Mouse (Mus musculus): Measurements from ENCODE around the gene Zdhhc4. TPM values are rescaled to one million over a fixed set of nuclear protein-coding genes. Genes with fewer than 3 reads are reported as not detected.

The Zdhhc4 gene
- polyA plus RNA-seq, 1 experiment, result 98.1 TPM

DNA sequence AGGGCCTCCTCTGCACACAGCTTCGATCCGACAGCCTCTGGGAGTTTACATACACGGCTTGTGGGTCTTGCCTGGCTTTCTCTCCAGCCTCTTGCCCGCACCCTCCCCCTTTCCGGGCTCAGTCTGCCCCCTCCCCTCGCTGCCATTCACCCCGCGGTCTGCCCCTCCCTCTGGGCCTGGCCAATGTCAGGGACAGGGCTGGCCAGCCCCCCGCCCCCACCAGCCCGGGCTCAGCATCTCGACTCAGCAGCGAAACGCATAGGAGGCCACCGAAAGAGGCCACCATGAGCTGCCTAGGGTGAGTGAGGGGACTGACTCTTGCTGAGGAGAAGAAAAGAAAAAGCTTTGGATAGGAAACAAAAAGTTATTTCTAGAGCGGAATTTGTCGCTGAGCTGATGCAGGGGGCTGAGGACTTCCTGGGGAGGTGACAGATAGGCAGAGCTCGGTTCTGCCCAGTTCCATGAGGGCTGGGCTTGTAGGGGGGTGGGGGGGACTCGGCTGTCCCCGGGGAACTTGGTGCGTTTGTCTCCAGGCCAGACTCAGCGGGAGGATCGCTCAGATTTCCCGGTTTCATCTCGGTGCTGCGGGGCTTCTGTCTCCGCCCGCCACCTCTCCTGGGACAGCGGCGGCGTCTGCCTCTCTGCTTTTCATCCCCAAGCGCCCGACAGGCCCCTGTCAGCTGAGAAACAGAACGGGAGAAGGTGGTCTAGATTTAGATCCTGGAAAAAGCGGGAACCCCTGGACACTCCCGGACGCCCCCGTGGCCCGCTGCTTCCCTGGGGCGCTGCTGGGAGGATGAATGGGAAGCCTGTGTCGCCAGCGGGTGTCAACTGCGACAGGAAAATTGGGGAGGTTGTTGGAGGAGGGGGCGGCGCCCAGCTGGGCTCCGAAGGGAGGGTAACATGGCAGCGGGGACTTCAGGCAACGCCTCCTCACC is 34.9 kb upstream of the Zdhhc4 start:
- TF ChIP-seq POLR2A (IDR thresholded peaks at IDR 0.05; ENCODE audit: borderline replicate concordance, extremely low read depth, low read depth, low read length) (no peak), CTCF (IDR thresholded peaks at IDR 0.05; ENCODE audit: insufficient read depth, low read length) (no peak)
- Histone ChIP-seq H3K4me3 (replicated peaks; ENCODE audit: extremely low read depth, low read depth, low read length) (peak overlapping the region; percentile 2), H3K4me1 (ENCODE audit: control insufficient read depth, insufficient read depth, low read length) (no peaks in the 10 kb centered on the region)
- DNase-seq, result no peak
- WGBS, result under 1% methylated on average over 47 of the region's 47 CpGs

DNA sequence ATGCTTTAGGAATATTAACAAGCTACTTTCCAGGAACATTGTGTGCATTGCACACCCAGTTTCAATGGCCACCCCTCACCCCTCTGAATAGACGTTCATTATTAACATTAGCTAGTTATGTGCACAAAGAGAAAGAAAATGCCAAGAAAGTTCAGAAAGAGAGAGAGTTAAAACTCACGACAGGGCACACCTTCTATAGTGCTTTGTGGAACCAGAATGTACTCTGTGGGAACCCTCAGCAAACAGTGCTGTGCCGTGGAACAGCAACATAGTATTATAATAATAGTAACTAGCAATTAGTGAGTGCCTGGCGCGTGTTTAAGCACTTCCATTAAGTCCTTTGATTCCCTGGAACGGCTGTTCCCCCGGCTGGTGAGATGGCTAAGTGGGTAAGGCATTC is 32.4 kb upstream of the Zdhhc4 start:
- 62% methylated on average over 7 of the region's 7 CpGs for WGBS
- TF ChIP-seq CTCF (IDR thresholded peaks at IDR 0.05; ENCODE audit: insufficient read depth, low read length) (no peak), POLR2A (IDR thresholded peaks at IDR 0.05; ENCODE audit: borderline replicate concordance, extremely low read depth, low read depth, low read length) (no peak)
- H3K4me3 ChIP-seq (replicated peaks; ENCODE audit: extremely low read depth, low read depth, low read length), result no peak overlapping the region
- DNase-seq, result no peak
- H3K4me1 ChIP-seq (ENCODE audit: control insufficient read depth, insufficient read depth, low read length), result no peaks in the 10 kb centered on the region

DNA sequence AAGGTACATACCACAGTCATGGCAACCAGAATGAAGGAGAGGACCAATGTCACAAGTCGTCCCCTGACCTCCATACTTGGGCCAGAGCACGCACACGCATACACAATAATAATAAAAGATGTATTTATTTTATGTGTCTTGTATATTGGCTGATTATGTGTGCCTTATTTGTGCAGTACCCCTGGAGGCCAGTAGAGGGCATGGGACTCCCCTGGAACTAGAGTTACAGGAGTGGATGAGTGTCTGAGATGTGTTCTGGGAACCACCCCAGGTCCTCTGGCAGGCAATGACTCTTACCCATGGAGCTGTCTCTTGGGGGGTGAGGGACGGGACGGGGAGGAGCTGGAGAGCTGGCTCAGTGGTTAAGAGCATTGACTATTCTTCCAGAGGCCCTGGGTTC is 30.9 kb upstream of the Zdhhc4 start:
- TF ChIP-seq POLR2A (IDR thresholded peaks at IDR 0.05; ENCODE audit: borderline replicate concordance, extremely low read depth, low read depth, low read length) (no peak), CTCF (IDR thresholded peaks at IDR 0.05; ENCODE audit: insufficient read depth, low read length) (0 out of 2 replicates have a peak, but pooled peaks have one; percentile 10)
- 58% methylated on average over 5 of the region's 5 CpGs for WGBS
- no peak for DNase-seq
- no peak overlapping the region for H3K4me3 ChIP-seq (replicated peaks; ENCODE audit: extremely low read depth, low read depth, low read length)
- no peaks in the 10 kb centered on the region for H3K4me1 ChIP-seq (ENCODE audit: control insufficient read depth, insufficient read depth, low read length)

DNA sequence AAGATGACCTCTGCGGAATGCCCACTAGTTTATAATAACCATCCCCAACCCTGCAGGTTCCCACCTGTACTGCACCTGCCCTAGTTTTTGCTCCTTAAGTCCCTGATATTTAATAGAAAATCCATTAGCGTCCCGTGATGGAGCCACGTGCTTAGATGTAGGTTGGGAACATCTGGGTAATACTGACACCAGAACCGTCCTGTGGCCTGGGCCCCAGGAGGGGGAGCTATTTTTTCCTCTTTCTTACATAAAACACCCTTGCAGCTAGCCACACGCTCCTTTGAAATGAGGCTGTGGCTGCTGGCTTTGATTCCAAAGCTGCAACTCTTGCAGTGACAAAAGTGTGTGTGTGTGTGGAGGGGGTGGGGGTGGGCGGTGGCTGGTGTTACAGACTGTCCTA is 30.2 kb upstream of the Zdhhc4 start:
- TF ChIP-seq POLR2A (IDR thresholded peaks at IDR 0.05; ENCODE audit: borderline replicate concordance, extremely low read depth, low read depth, low read length), result no peak
- TF ChIP-seq CTCF (IDR thresholded peaks at IDR 0.05; ENCODE audit: insufficient read depth, low read length), result no peak
- no peaks in the 10 kb centered on the region for H3K4me1 ChIP-seq (ENCODE audit: control insufficient read depth, insufficient read depth, low read length)
- no peak overlapping the region for H3K4me3 ChIP-seq (replicated peaks; ENCODE audit: extremely low read depth, low read depth, low read length)
- WGBS, result 25% methylated on average over 7 of the region's 7 CpGs
- DNase-seq, result no peak

DNA sequence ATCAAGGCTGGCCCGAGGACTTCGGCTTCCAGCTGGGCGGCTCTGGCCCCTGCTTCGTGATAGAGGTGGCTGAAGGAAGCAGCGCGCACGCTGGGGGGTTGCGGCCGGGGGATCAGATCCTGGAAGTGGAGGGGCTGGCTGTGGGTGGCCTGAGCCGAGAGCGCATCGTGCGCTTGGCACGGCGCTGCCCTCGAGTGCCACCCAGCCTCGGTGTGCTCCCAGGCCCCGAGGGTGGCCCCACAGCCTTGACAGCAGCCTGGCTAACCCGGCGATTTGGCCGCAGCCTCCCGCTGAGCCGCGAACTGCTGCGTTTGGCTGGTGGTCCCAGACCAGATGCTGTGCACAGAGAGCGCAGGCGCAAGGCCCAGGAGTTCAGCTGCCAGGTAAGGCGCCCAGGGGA is 28.5 kb upstream of the Zdhhc4 start:
- 4% methylated on average over 28 of the region's 28 CpGs for WGBS
- no peaks in the 10 kb centered on the region for H3K4me1 ChIP-seq (ENCODE audit: control insufficient read depth, insufficient read depth, low read length)
- no peak for TF ChIP-seq POLR2A (IDR thresholded peaks at IDR 0.05; ENCODE audit: borderline replicate concordance, extremely low read depth, low read depth, low read length)
- no peak for TF ChIP-seq CTCF (IDR thresholded peaks at IDR 0.05; ENCODE audit: insufficient read depth, low read length)
- DNase-seq, result no peak
- H3K4me3 ChIP-seq (replicated peaks; ENCODE audit: extremely low read depth, low read depth, low read length), result no peak overlapping the region

DNA sequence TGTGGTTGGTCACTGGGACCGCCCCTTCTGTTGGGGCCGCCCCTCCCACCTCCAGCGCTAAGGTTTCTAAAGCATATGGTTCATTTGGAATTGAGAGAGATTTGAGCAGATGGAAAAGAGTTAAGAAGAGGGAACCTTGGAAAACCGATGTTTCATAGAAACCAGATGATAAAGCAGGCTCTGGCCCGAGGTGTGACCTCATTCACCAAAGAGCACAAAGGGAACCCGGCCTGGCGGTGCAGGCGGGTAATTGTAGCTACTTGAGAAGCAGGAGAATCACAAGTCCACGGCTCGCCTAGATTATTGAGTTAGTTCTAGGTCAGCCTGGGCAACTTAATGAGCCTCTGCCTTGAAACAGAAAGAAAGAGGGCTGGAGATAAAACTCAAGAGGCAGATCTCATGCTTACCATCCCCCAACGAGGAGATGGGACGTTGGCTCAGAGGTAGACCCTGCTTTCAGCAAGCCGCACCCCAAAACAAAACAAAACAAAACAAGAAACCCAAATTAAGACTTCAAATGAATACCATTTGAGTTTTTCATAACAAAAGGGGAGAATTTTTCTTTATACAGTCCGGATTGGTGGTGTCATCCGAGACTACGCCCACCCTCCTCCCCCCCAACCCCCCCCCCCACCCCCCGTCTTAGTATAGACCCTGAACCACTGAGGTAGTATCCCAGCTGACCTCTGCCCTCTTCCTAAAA is 27.8 kb upstream of the Zdhhc4 start, which contains the start of gene Grid2ip:
Gene Grid2ip (plus strand): TSS at position 653 of the 703 bp plus-strand sequence.
- no peak for TF ChIP-seq CTCF (IDR thresholded peaks at IDR 0.05; ENCODE audit: insufficient read depth, low read length)
- no peak for TF ChIP-seq POLR2A (IDR thresholded peaks at IDR 0.05; ENCODE audit: borderline replicate concordance, extremely low read depth, low read depth, low read length)
- WGBS, result 20% methylated on average over 17 of the region's 17 CpGs
- no peak within 1 kb of the TSS for H3K4me3 ChIP-seq (replicated peaks; ENCODE audit: extremely low read depth, low read depth, low read length)

DNA sequence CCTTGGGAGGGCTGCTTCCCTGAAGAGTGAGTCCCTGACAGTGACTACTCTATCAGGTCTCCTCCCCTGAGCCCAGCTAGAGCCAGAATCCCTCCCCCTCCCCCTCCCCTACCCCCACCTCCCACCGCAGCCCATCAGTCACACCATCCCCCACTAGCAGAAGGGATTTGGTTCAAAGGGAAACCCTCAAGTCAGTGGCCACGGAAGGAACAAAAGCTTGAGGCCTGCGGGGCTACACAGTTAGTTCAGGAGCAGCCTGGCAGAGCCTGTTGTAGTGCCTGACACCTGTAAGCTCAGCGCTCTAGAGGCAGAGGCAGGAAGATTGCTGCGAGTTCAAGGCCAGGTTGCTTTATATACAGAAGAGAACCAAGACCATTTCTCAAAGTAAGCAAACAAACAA is 27.0 kb upstream of the Zdhhc4 start:
- DNase-seq, result no peak
- 36% methylated on average over 5 of the region's 5 CpGs for WGBS
- Histone ChIP-seq H3K4me1 (ENCODE audit: control insufficient read depth, insufficient read depth, low read length) (no peaks in the 10 kb centered on the region), H3K4me3 (replicated peaks; ENCODE audit: extremely low read depth, low read depth, low read length) (no peak overlapping the region)
- TF ChIP-seq POLR2A (IDR thresholded peaks at IDR 0.05; ENCODE audit: borderline replicate concordance, extremely low read depth, low read depth, low read length) (no peak), CTCF (IDR thresholded peaks at IDR 0.05; ENCODE audit: insufficient read depth, low read length) (no peak)

More for the DNA sequence above, 27.8 kb upstream of the Zdhhc4 start, which contains the start of gene Grid2ip:
- H3K4me1 ChIP-seq (ENCODE audit: control insufficient read depth, insufficient read depth, low read length), result no peaks in the 10 kb centered on the region
- no peak for DNase-seq

DNA sequence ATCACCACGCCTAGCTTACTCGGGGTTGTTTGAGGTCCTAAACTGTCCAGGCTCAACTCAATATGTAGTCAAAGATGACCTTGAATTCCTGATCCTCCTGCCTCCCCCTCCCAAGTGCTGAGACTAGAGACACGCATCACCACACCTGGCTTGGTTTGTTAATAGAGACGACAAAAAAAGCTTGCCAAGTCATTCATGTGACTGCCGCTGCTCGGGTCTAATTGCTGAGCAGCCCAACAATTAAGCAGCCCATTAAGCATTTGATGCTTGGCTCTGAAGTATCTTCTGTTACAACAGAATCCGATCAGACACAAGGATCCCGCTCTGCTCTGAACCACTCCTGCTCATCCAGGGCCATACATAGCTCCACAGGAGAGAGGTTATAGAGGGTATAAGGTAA is 17.3 kb upstream of the Zdhhc4 start:
- WGBS, result 75% methylated on average over 8 of the region's 8 CpGs
- no peak for TF ChIP-seq CTCF (IDR thresholded peaks at IDR 0.05; ENCODE audit: insufficient read depth, low read length)
- TF ChIP-seq POLR2A (IDR thresholded peaks at IDR 0.05; ENCODE audit: borderline replicate concordance, extremely low read depth, low read depth, low read length), result no peak
- DNase-seq, result no peak
- no peak overlapping the region for H3K4me3 ChIP-seq (replicated peaks; ENCODE audit: extremely low read depth, low read depth, low read length)
- no peaks in the 10 kb centered on the region for H3K4me1 ChIP-seq (ENCODE audit: control insufficient read depth, insufficient read depth, low read length)

DNA sequence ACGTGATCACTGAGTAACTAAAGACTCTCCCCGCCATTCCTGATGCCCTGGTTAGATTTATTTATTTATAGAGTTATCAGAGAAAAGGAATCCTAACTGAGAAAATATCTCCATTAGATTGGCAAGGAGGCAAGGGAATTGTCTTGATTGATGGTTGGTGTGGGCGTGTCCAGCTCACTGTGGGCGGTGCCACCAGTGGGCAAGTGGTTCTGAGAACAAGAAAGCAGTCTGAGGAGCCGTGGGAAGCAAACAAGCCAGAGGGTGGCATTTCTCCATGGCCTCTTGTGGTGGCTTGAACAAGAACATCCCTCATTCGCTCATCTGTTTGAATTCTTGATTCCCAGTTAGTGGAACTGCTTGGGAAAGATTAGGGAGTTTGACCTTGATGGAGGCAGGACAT is 10.5 kb upstream of the Zdhhc4 start:
- TF ChIP-seq CTCF (IDR thresholded peaks at IDR 0.05; ENCODE audit: insufficient read depth, low read length), result no peak
- TF ChIP-seq POLR2A (IDR thresholded peaks at IDR 0.05; ENCODE audit: borderline replicate concordance, extremely low read depth, low read depth, low read length), result no peak
- WGBS, result 37% methylated on average over 6 of the region's 6 CpGs
- no peak for DNase-seq
- no peak overlapping the region for H3K4me3 ChIP-seq (replicated peaks; ENCODE audit: extremely low read depth, low read depth, low read length)
- H3K4me1 ChIP-seq (ENCODE audit: control insufficient read depth, insufficient read depth, low read length), result no peaks in the 10 kb centered on the region

All from lung, adult 2 months (tissue).